Mouse (Mus musculus) MEL (cell line): ENCODE measurements around the gene Birc6. TPM values are rescaled to one million over a fixed set of nuclear protein-coding genes. Genes with fewer than 3 reads are reported as not detected.

Experiments used
- DNase-seq: peaks from one replicate; pipeline ENCODE4 v3.0.0; 2011; ENCODE audit warnings: low read depth, low spot score
- H3K27ac ChIP-seq: 2 replicates; pipeline ENCODE4 v1.5.1; 2012; ENCODE audit warnings: low read depth, mild to moderate bottlenecking, control low read depth, low read length, moderate library complexity; ENCODE audit not compliant: control insufficient read depth
- H3K27me3 ChIP-seq, 2 experiments: fragments of 150-350 bp in 1 of 2; sonication (generic) in 1 of 2; 2 replicates each; pipeline ENCODE4 v1.6.1; 2012; ENCODE audit warnings: low read length in 2 of 2, mild to moderate bottlenecking in 2 of 2, improper control_type of control experiment in 1 of 2, moderate library complexity in 1 of 2; ENCODE audit not compliant: insufficient read depth in 2 of 2, control insufficient read depth in 1 of 2
- H3K36me3 ChIP-seq, 2 experiments: 2 replicates each; pipeline ENCODE4 v1.6.1; 2012 to 2014; ENCODE audit warnings: low read length in 2 of 2, improper control_type of control experiment in 1 of 2, inconsistent platforms in 1 of 2, mild to moderate bottlenecking in 1 of 2; ENCODE audit not compliant: insufficient read depth in 2 of 2, control insufficient read depth in 1 of 2
- H3K4me1 ChIP-seq, 2 experiments: fragments of 150-350 bp in 1 of 2; sonication (generic) in 1 of 2; 2 replicates each; pipeline ENCODE4 v1.6.1; 2012; ENCODE audit warnings: low read length in 2 of 2, improper control_type of control experiment in 1 of 2, mild to moderate bottlenecking in 1 of 2; ENCODE audit not compliant: insufficient read depth in 2 of 2, control insufficient read depth in 1 of 2
- H3K4me3 ChIP-seq, 2 experiments: fragments of 150-350 bp in 1 of 2; sonication (generic) in 1 of 2; 2 replicates each; pipeline ENCODE4 v1.5.1; 2012; ENCODE audit warnings: low read depth in 2 of 2, low read length in 2 of 2, mild to moderate bottlenecking in 2 of 2, moderate library complexity in 2 of 2, control low read depth in 1 of 2, improper control_type of control experiment in 1 of 2; ENCODE audit not compliant: control insufficient read depth in 1 of 2, insufficient read depth in 1 of 2
- H3K79me2 ChIP-seq: 2 replicates; pipeline ENCODE4 v1.6.1; 2012; ENCODE audit warnings: mild to moderate bottlenecking, low read length, moderate library complexity; ENCODE audit not compliant: control insufficient read depth, poor library complexity, insufficient read depth
- H3K9ac ChIP-seq: 2 replicates; pipeline ENCODE4 v1.6.1; 2012; ENCODE audit warnings: low read depth, mild to moderate bottlenecking, control low read depth, low read length, moderate library complexity; ENCODE audit not compliant: control insufficient read depth, poor library complexity, severe bottlenecking
- H3K9me3 ChIP-seq: fragments of 150-350 bp; sonication (generic); replicated peaks from 2 replicates; pipeline ENCODE4 v1.6.1; 2012; ENCODE audit warnings: mild to moderate bottlenecking, low read length, improper control_type of control experiment, moderate library complexity; ENCODE audit not compliant: insufficient read depth
- BHLHE40 ChIP-seq: IDR thresholded peaks from 2 replicates; pipeline ENCODE4 v1.6.1; 2012; ENCODE audit warnings: low read depth, mild to moderate bottlenecking, inconsistent platforms, low read length, improper control_type of control experiment, borderline replicate concordance
- E2F4 ChIP-seq: IDR thresholded peaks from 2 replicates; pipeline ENCODE4 v1.6.1; 2011; ENCODE audit warnings: low read depth, low read length, improper control_type of control experiment, borderline replicate concordance
- EP300 ChIP-seq, 2 experiments: IDR thresholded peaks; 2 replicates each; pipeline ENCODE4 v1.6.1; 2011; ENCODE audit warnings: improper control_type of control experiment in 2 of 2, low read length in 2 of 2, low read depth in 1 of 2, mild to moderate bottlenecking in 1 of 2
- ETS1 ChIP-seq: IDR thresholded peaks from 2 replicates; pipeline ENCODE4 v1.6.1; 2012; ENCODE audit warnings: low read depth, mild to moderate bottlenecking, inconsistent platforms, low read length, improper control_type of control experiment, moderate library complexity
- GATA1 ChIP-seq: IDR thresholded peaks from 2 replicates; pipeline ENCODE4 v1.6.1; 2011; ENCODE audit warnings: low read depth, low read length, improper control_type of control experiment
- MAFK ChIP-seq: IDR thresholded peaks from 2 replicates; pipeline ENCODE4 v1.6.1; 2011; ENCODE audit warnings: low read depth, mild to moderate bottlenecking, low read length, improper control_type of control experiment, borderline replicate concordance
- MYB ChIP-seq: IDR thresholded peaks from 2 replicates; pipeline ENCODE4 v1.6.1; 2011; ENCODE audit warnings: mild to moderate bottlenecking, low read depth, low read length, improper control_type of control experiment
- POLR2A ChIP-seq, 2 experiments: IDR thresholded peaks; 2 replicates each; pipeline ENCODE4 v1.6.1; 2011 to 2012; ENCODE audit warnings: low read length in 2 of 2, mild to moderate bottlenecking in 2 of 2, control low read depth in 1 of 2, improper control_type of control experiment in 1 of 2, low read depth in 1 of 2, moderate library complexity in 1 of 2; ENCODE audit not compliant: control insufficient read depth in 1 of 2, insufficient read depth in 1 of 2, poor library complexity in 1 of 2
- RCOR1 ChIP-seq: IDR thresholded peaks from 2 replicates; pipeline ENCODE4 v1.6.1; 2012; ENCODE audit warnings: low read depth, mild to moderate bottlenecking, inconsistent platforms, low read length, improper control_type of control experiment
- TAL1 ChIP-seq: IDR thresholded peaks from 2 replicates; pipeline ENCODE4 v1.6.1; 2012; ENCODE audit warnings: mild to moderate bottlenecking, inconsistent platforms, low read length, moderate library complexity, mixed read lengths
- TBP ChIP-seq: IDR thresholded peaks from 2 replicates; pipeline ENCODE4 v1.8.0; 2011; ENCODE audit warnings: low read depth, low read length, improper control_type of control experiment
- UBTF ChIP-seq: IDR thresholded peaks from 2 replicates; pipeline ENCODE4 v1.6.1; 2012; ENCODE audit warnings: low read depth, mild to moderate bottlenecking, inconsistent platforms, low read length, improper control_type of control experiment, moderate library complexity, borderline replicate concordance; ENCODE audit not compliant: insufficient read depth
- USF2 ChIP-seq, 2 experiments: IDR thresholded peaks; 2 replicates each; pipeline ENCODE4 v1.6.1; 2011 to 2012; ENCODE audit warnings: improper control_type of control experiment in 2 of 2, low read length in 2 of 2, borderline replicate concordance in 1 of 2, inconsistent platforms in 1 of 2, low read depth in 1 of 2, mild to moderate bottlenecking in 1 of 2; ENCODE audit not compliant: insufficient read depth in 1 of 2
- ZMIZ1 ChIP-seq: IDR thresholded peaks from 2 replicates; pipeline ENCODE4 v1.6.1; 2012; ENCODE audit warnings: low read depth, mild to moderate bottlenecking, inconsistent platforms, low read length, improper control_type of control experiment, moderate library complexity
- ZNF384 ChIP-seq: IDR thresholded peaks from 2 replicates; pipeline ENCODE4 v1.6.1; 2012; ENCODE audit warnings: low read depth, mild to moderate bottlenecking, inconsistent platforms, low read length, improper control_type of control experiment
- polyA plus RNA-seq, 2 experiments: library from polyadenylated mRNA; stranded (reverse) in 1 of 2; unstranded in 1 of 2; fragments of >175 nt in 1 of 2; fragments of >200 nt in 1 of 2; gene quantifications; 2 replicates each; pipeline versions ENCODE4 v1.2.1 to v1.2.4; 2012; ENCODE audit warnings: low replicate concordance in 2 of 2, low read depth in 1 of 2; ENCODE audit not compliant: insufficient read length in 2 of 2, insufficient read depth in 1 of 2, missing spikeins in 1 of 2
- total RNA-seq: library from RNA; depleted of rRNA; stranded (reverse); fragments of 300-350 nt; gene quantifications from 2 replicates; pipeline ENCODE4 v1.2.3, GENCODE M21; 2012

The Birc6 gene
- total and polyA plus RNA-seq, 3 experiments, result 58.7 to 475 (median 67.3) TPM

DNA sequence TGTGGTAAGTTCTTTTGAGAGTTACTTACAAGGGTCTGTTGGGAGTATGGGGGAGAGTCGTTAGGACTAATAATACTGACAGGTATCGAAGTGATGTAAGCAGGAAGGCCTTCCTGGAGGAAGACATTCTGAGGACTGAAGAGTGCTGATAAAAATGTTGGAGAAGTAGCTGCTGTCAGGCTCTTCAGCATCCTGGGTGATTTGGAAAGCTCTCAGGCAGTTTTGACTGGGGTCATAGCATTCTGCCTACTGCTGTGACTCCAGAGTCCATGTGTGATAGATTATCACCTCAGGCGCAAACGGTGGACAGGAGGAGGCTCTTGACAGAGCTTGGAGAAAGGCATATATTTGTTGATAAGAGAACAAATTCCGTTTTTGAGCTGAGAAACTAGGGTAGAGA, 177.4 kb downstream of the Birc6 start:
- Histone ChIP-seq H3K36me3 (peaks cover 6 to 17% of the 10 kb centered on the region in 2 experiments), H3K79me2 (no peaks in the 10 kb centered on the region), H3K9me3 (no peaks in the 10 kb centered on the region), H3K4me1 (peaks cover 7 to 11% of the 10 kb centered on the region in 2 experiments), H3K27me3 (no peaks in the 10 kb centered on the region), H3K4me3 (no peak overlapping the region), H3K27ac (no peak overlapping the region), H3K9ac (no peak overlapping the region)
- 0 out of 2 replicates have a peak, but pooled peaks have one; percentile 21 for TF ChIP-seq GATA1
- no peak for TF ChIP-seq MAFK
- DNase-seq, result peak; percentile 26

DNA sequence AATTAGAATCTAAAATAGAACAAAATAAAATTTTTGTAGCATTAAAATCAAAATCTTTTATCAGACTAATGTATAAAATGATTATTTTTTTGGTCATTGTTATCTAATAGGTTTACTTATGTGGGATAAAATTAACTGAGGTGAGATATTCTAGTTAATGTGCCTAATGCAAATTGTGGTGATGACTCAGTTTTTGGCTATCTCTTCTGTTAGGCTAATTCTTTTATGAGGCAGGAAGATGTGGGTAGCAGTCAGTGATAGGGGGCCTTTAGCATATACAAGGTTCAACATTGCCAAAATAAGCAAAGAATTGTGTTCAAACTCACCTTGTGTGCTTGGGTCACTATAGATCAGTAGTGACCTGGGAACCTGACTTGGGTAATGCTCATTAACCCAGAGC, 178.5 kb downstream of the Birc6 start:
- TF ChIP-seq ETS1 (peak; percentile 52; the same call in 1 of the 2 replicates), ZNF384 (no peak), MYB (0 out of 2 replicates have a peak, but pooled peaks have one; percentile 32), RCOR1 (peak; percentile 40; the same call in 1 of the 2 replicates), GATA1 (peak; percentile 75), USF2 (IDR thresholded peaks at IDR 0.05; ENCODE audit: borderline replicate concordance in 1 of 2, insufficient read depth in 1 of 2, low read depth in 1 of 2, low read length in 2 of 2) (no peak), UBTF (no peak), EP300 (IDR thresholded peaks at IDR 0.05; ENCODE audit: low read depth in 1 of 2, low read length in 2 of 2) (peak; percentile 74 to 77)
- Histone ChIP-seq H3K4me3 (no peak overlapping the region), H3K36me3 (peaks cover 4 to 17% of the 10 kb centered on the region in 2 experiments), H3K4me1 (peaks cover 7 to 11% of the 10 kb centered on the region in 2 experiments), H3K9me3 (no peaks in the 10 kb centered on the region), H3K27ac (no peak overlapping the region), H3K27me3 (no peaks in the 10 kb centered on the region), H3K9ac (no peak overlapping the region), H3K79me2 (no peaks in the 10 kb centered on the region)
- peak; percentile 61 for DNase-seq

DNA sequence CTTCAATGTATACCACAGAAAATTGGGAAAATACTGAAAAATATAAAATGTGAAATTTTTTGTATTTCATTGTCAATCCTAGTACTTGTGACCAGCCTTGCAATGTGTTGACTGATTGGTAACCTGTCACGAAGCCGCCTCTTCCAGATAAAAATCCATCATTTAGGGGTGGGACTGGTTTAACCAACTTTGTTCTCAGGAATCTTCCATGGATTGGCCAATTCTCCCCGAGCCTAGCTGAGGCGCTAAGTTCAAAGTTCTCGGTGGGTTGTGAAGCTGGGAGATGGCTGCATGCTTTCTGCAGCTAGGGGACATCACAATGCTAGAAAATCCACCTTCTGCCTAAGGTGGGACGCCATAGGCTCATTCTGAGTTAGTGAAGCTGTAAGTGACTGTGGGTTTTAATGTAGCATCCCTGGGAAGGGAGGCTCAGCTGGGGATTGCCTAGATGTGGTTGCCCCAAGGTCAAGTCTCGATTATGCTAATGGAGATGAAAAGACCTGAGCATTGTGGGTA, 179.6 kb downstream of the Birc6 start:
- DNase-seq, result peak; percentile 28
- Histone ChIP-seq H3K27ac (no peak overlapping the region), H3K9ac (no peak overlapping the region), H3K36me3 (peaks cover 4 to 17% of the 10 kb centered on the region in 2 experiments), H3K79me2 (no peaks in the 10 kb centered on the region), H3K4me1 (peaks cover 7 to 11% of the 10 kb centered on the region in 2 experiments), H3K27me3 (no peaks in the 10 kb centered on the region), H3K4me3 (no peak overlapping the region), H3K9me3 (no peaks in the 10 kb centered on the region)
- no peak for TF ChIP-seq BHLHE40
- TF ChIP-seq E2F4, result no peak
- TF ChIP-seq TBP, result peak; percentile 83
- no peak for TF ChIP-seq TAL1
- peak; percentile 88 for TF ChIP-seq ZMIZ1
- peak in 1 of 2 experiments; percentile 48; a peak in 1 of 4 replicates for TF ChIP-seq POLR2A (IDR thresholded peaks at IDR 0.05; ENCODE audit: control insufficient read depth in 1 of 2, insufficient read depth in 1 of 2, low read depth in 1 of 2, low read length in 2 of 2, poor library complexity in 1 of 2)
- TF ChIP-seq, all 39 proteins: peak for 3
